Mouse (Mus musculus) E14TG2a.4 (cell line): ENCODE data around the gene Cfb.

ENCODE experiments used
- CTCF ChIP-seq: conservative IDR thresholded peaks from 2 replicates; pipeline ENCODE4 v1.5.1; 2014; ENCODE audit warnings: low read length
- NANOG ChIP-seq: IDR thresholded peaks from 2 replicates; pipeline ENCODE4 v1.6.1; 2014; ENCODE audit warnings: borderline replicate concordance, low read length, mixed read lengths
- POU5F1 ChIP-seq: IDR thresholded peaks from 2 replicates; pipeline ENCODE4 v1.6.1; 2014; ENCODE audit warnings: low read length, borderline replicate concordance

GRCm38 (mm10) chr17:34895724-34896123 lies 33.4 kb upstream of the Cfb start:
- TF ChIP-seq NANOG (no peak), CTCF (no peak), POU5F1 (no peak)
